13 mouse cellular contexts compared by ENCODE assay signal in the genomic region with DNA sequence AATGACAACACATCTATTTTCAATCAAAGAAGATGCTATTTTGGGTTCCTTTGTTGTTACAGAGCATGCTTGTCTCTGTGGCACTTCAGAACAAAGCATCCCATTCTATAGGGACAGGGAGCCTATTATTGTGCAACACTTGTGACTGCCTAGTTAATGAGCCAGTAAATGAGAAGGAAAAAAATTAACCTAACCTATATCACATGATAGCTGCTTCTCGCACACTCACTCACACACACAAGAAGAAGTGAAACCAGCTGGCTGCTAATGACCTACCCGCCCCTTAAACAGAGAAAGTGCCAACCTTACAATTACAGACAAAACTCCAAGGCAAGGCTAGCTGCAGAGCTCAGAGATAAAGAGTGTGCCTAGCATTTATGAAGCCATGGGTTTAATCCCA. TPM values are rescaled to one million over a fixed set of nuclear protein-coding genes. Genes with fewer than 3 reads are reported as not detected.
A peak's percentile ranks its signal among the peaks of the same experiment; 100 is the strongest.
DNase-seq lines count a peak whose midpoint lies in the region; ATAC-seq and TF ChIP-seq lines count a peak whose summit lies in the region.
"Had no signal": no experiment of that assay in that cellular context is flagged by ENCODE, and none has a peak within 500 bp of the region (broad histone marks: within the 10 kb centered on the region; RNA-seq: fewer than 3 reads in every experiment).

No protein-coding gene starts in this region.

- H3K4me1 ChIP-seq in forebrain, embryonic 12.5 days = peaks cover 38% of the 10 kb centered on the region
- peaks cover 10% of the 10 kb centered on the region for H3K4me1 ChIP-seq in forebrain, postnatal 0 days (ENCODE audit: insufficient read depth)
- H3K4me1 ChIP-seq in liver, embryonic 15.5 days (replicated peaks) = peaks cover 49% of the 10 kb centered on the region
- peaks cover 33% of the 10 kb centered on the region for H3K4me1 ChIP-seq in embryonic facial prominence, embryonic 15.5 days
- peaks cover 52% of the 10 kb centered on the region for H3K4me1 ChIP-seq in neural tube, embryonic 15.5 days

- no peaks in the 10 kb centered on the region for H3K27me3 ChIP-seq in forebrain, embryonic 12.5 days
- no peaks in the 10 kb centered on the region for H3K27me3 ChIP-seq in forebrain, postnatal 0 days (ENCODE audit: insufficient read depth, low read length)
- H3K27me3 ChIP-seq in liver, embryonic 15.5 days = no peaks in the 10 kb centered on the region
- H3K27me3 ChIP-seq in embryonic facial prominence, embryonic 15.5 days = no peaks in the 10 kb centered on the region
- no peaks in the 10 kb centered on the region for H3K27me3 ChIP-seq in neural tube, embryonic 15.5 days (replicated peaks)

- 30% methylated on average over 2 of the region's 2 CpGs for WGBS in forebrain, embryonic 12.5 days
- WGBS in forebrain, postnatal 0 days = 27% methylated on average over 2 of the region's 2 CpGs
- 73% methylated on average over 2 of the region's 2 CpGs for WGBS in liver, embryonic 15.5 days (ENCODE audit: insufficient replicate concordance)
- WGBS in embryonic facial prominence, embryonic 15.5 days = 65% methylated on average over 2 of the region's 2 CpGs
- 19% methylated on average over 2 of the region's 2 CpGs for WGBS in neural tube, embryonic 15.5 days

- no peak for TF ChIP-seq CTCF in forebrain, postnatal 0 days (IDR thresholded peaks at IDR 0.05; ENCODE audit: low read depth)

- H3K36me3 ChIP-seq in forebrain, embryonic 12.5 days (replicated peaks) = 0 out of 2 replicates have a peak, but pooled peaks cover 8% of the 10 kb centered on the region
- H3K36me3 ChIP-seq in forebrain, postnatal 0 days (ENCODE audit: insufficient read depth) = no peaks in the 10 kb centered on the region
- peaks cover 32% of the 10 kb centered on the region for H3K36me3 ChIP-seq in liver, embryonic 15.5 days (replicated peaks)
- H3K36me3 ChIP-seq in embryonic facial prominence, embryonic 15.5 days = 0 out of 2 replicates have a peak, but pooled peaks cover 5% of the 10 kb centered on the region
- H3K36me3 ChIP-seq in neural tube, embryonic 15.5 days = no peaks in the 10 kb centered on the region; the same call in 1 of the 2 replicates

- H3K9ac ChIP-seq in forebrain, embryonic 12.5 days = no peak overlapping the region
- no peak overlapping the region for H3K9ac ChIP-seq in forebrain, postnatal 0 days
- no peak overlapping the region for H3K9ac ChIP-seq in liver, embryonic 15.5 days
- no peak overlapping the region for H3K9ac ChIP-seq in embryonic facial prominence, embryonic 15.5 days
- H3K9ac ChIP-seq in neural tube, embryonic 15.5 days (replicated peaks) = 0 out of 2 replicates have a peak overlapping the region, but pooled peaks have one; percentile 14

- no peak overlapping the region for H3K4me3 ChIP-seq in forebrain, embryonic 12.5 days (replicated peaks)
- no peak overlapping the region for H3K4me3 ChIP-seq in forebrain, postnatal 0 days (ENCODE audit: low read depth, low read length)
- H3K4me3 ChIP-seq in liver, embryonic 15.5 days (replicated peaks) = no peak overlapping the region
- H3K4me3 ChIP-seq in embryonic facial prominence, embryonic 15.5 days (replicated peaks) = no peak overlapping the region
- H3K4me3 ChIP-seq in neural tube, embryonic 15.5 days (replicated peaks) = no peak overlapping the region
- H3K4me3 ChIP-seq: limb, embryonic 10.5 days had no signal

- ATAC-seq in forebrain, embryonic 12.5 days (ENCODE audit: low FRiP score) = no peak
- no peak for ATAC-seq in forebrain, postnatal 0 days
- ATAC-seq in liver, embryonic 15.5 days (ENCODE audit: insufficient read depth) = no peak
- ATAC-seq in embryonic facial prominence, embryonic 15.5 days (ENCODE audit: insufficient number of reproducible peaks, low FRiP score, low TSS enrichment, low read depth) = no peak
- ATAC-seq in neural tube, embryonic 15.5 days (ENCODE audit: low FRiP score) = no peak

- no peak for DNase-seq in forebrain, postnatal 0 days
- DNase-seq in liver = no peak
- no peak for DNase-seq in gastrocnemius, adult 18-20 months (ENCODE audit: low spot score)
- no peak for DNase-seq in left cerebral cortex, postnatal 4 days
- DNase-seq: cerebellum, adult 11 months; heart, postnatal 4 days; right cerebral cortex, adult 18-20 months; thymus, postnatal 14 days had no signal

- intact Hi-C loops in left cerebral cortex, postnatal 4 days (cut with DNase I) = no loop called here

- peak overlapping the region; percentile 16; the same call in 1 of the 2 replicates for H3K4me2 ChIP-seq in forebrain, embryonic 12.5 days
- no peak overlapping the region for H3K4me2 ChIP-seq in forebrain, postnatal 0 days (ENCODE audit: low read depth)
- no peak overlapping the region for H3K4me2 ChIP-seq in liver, embryonic 15.5 days
- no peak overlapping the region for H3K4me2 ChIP-seq in embryonic facial prominence, embryonic 15.5 days (replicated peaks)
- H3K4me2 ChIP-seq in neural tube, embryonic 15.5 days = 0 out of 2 replicates have a peak overlapping the region, but pooled peaks have one; percentile 7

- H3K27ac ChIP-seq in forebrain, embryonic 12.5 days = peak overlapping the region; percentile 73
- no peak overlapping the region for H3K27ac ChIP-seq in forebrain, postnatal 0 days (ENCODE audit: low read depth, low read length)
- H3K27ac ChIP-seq in liver, embryonic 15.5 days (replicated peaks) = 0 out of 2 replicates have a peak overlapping the region, but pooled peaks have one; percentile 1
- peak overlapping the region; percentile 58 for H3K27ac ChIP-seq in embryonic facial prominence, embryonic 15.5 days (replicated peaks)
- peak overlapping the region; percentile 35; the same call in 1 of the 2 replicates for H3K27ac ChIP-seq in neural tube, embryonic 15.5 days (replicated peaks)
- H3K27ac ChIP-seq: limb, embryonic 10.5 days had no signal

- no peaks in the 10 kb centered on the region for H3K9me3 ChIP-seq in forebrain, embryonic 12.5 days
- H3K9me3 ChIP-seq in forebrain, postnatal 0 days (ENCODE audit: low read length) = no peaks in the 10 kb centered on the region
- no peaks in the 10 kb centered on the region for H3K9me3 ChIP-seq in liver, embryonic 15.5 days (replicated peaks)
- no peaks in the 10 kb centered on the region for H3K9me3 ChIP-seq in embryonic facial prominence, embryonic 15.5 days (replicated peaks)
- no peaks in the 10 kb centered on the region for H3K9me3 ChIP-seq in neural tube, embryonic 15.5 days (replicated peaks)
- H3K9me3 ChIP-seq: limb, embryonic 10.5 days had no signal

RNA-seq across cellular contexts. Expression of a gene that starts 4.1 kb away (rescaled TPM):
- polyA plus RNA-seq in forebrain, embryonic 12.5 days (2016; fragmentation: Nextera tagmentation; extraction: Ambion mirVana) = 18.6 and 19.3 TPM in 2 replicates
- 53.3 and 59.0 TPM in 2 replicates for total RNA-seq in forebrain, postnatal 0 days (2014; rRNA removed)
- polyA plus RNA-seq in forebrain, postnatal 0 days (2015; fragmentation: Nextera tagmentation; extraction: Ambion mirVana) = 21.0 and 23.2 TPM in 2 replicates
- 13.4 and 13.6 TPM in 2 replicates for polyA plus RNA-seq in liver, embryonic 15.5 days (2015; fragmentation: Nextera tagmentation; extraction: Ambion mirVana)
- 25.3 and 26.7 TPM in 2 replicates for polyA plus RNA-seq in embryonic facial prominence, embryonic 15.5 days (2015; fragmentation: Nextera tagmentation; extraction: Ambion mirVana)
- 23.5 and 26.0 TPM in 2 replicates for polyA plus RNA-seq in neural tube, embryonic 15.5 days (2015; fragmentation: Nextera tagmentation; extraction: Ambion mirVana)
- 10 to 100 TPM; 27.1 to 30.4 TPM for total RNA-seq in gastrocnemius, adult 18-20 months (2021)
- 10 to 100 TPM; 48.9 to 49.2 TPM for total RNA-seq in left cerebral cortex, postnatal 4 days (2021)

RNA-seq across cellular contexts. Expression of a gene that starts 4.2 kb away (rescaled TPM):
- 103 and 108 TPM in 2 replicates for polyA plus RNA-seq in forebrain, embryonic 12.5 days (2016; fragmentation: Nextera tagmentation; extraction: Ambion mirVana)
- total RNA-seq in forebrain, postnatal 0 days (2014; rRNA removed) = 35.6 and 43.1 TPM in 2 replicates
- polyA plus RNA-seq in forebrain, postnatal 0 days (2015; fragmentation: Nextera tagmentation; extraction: Ambion mirVana) = 64.8 and 66.6 TPM in 2 replicates
- polyA plus RNA-seq in liver, embryonic 15.5 days (2015; fragmentation: Nextera tagmentation; extraction: Ambion mirVana) = 38.3 and 38.9 TPM in 2 replicates
- 69.7 and 73.4 TPM in 2 replicates for polyA plus RNA-seq in embryonic facial prominence, embryonic 15.5 days (2015; fragmentation: Nextera tagmentation; extraction: Ambion mirVana)
- 68.4 and 73.7 TPM in 2 replicates for polyA plus RNA-seq in neural tube, embryonic 15.5 days (2015; fragmentation: Nextera tagmentation; extraction: Ambion mirVana)
- 10 to 100 TPM; 24.7 to 26.2 TPM for total RNA-seq in gastrocnemius, adult 18-20 months (2021)
- 10 to 100 TPM; 42.9 TPM for total RNA-seq in left cerebral cortex, postnatal 4 days (2021)

RNA-seq across cellular contexts. Expression of a gene that starts 20.3 kb away (rescaled TPM):
- polyA plus RNA-seq in forebrain, embryonic 12.5 days (2016; fragmentation: Nextera tagmentation; extraction: Ambion mirVana) = 59.0 and 62.1 TPM in 2 replicates
- total RNA-seq in forebrain, postnatal 0 days (2014; rRNA removed) = 9.5 and 13.8 TPM in 2 replicates
- 19.2 and 25.7 TPM in 2 replicates for polyA plus RNA-seq in forebrain, postnatal 0 days (2015; fragmentation: Nextera tagmentation; extraction: Ambion mirVana)
- polyA plus RNA-seq in liver, embryonic 15.5 days (2015; fragmentation: Nextera tagmentation; extraction: Ambion mirVana) = 15.2 and 15.4 TPM in 2 replicates
- 32.0 and 33.6 TPM in 2 replicates for polyA plus RNA-seq in embryonic facial prominence, embryonic 15.5 days (2015; fragmentation: Nextera tagmentation; extraction: Ambion mirVana)
- 17.7 and 22.4 TPM in 2 replicates for polyA plus RNA-seq in neural tube, embryonic 15.5 days (2015; fragmentation: Nextera tagmentation; extraction: Ambion mirVana)
- total RNA-seq in gastrocnemius, adult 18-20 months (2021) = 1 to 10 TPM; 1.7 to 2.0 TPM
- 1 to 10 TPM; 7.7 to 9.1 TPM for total RNA-seq in left cerebral cortex, postnatal 4 days (2021)

RNA-seq across cellular contexts. Expression of a gene that starts 28.5 kb away (rescaled TPM):
- 47.6 and 52.6 TPM in 2 replicates for polyA plus RNA-seq in forebrain, embryonic 12.5 days (2016; fragmentation: Nextera tagmentation; extraction: Ambion mirVana)
- 68.0 and 76.5 TPM in 2 replicates for total RNA-seq in forebrain, postnatal 0 days (2014; rRNA removed)
- 78.0 and 82.4 TPM in 2 replicates for polyA plus RNA-seq in forebrain, postnatal 0 days (2015; fragmentation: Nextera tagmentation; extraction: Ambion mirVana)
- 24.2 and 26.7 TPM in 2 replicates for polyA plus RNA-seq in liver, embryonic 15.5 days (2015; fragmentation: Nextera tagmentation; extraction: Ambion mirVana)
- polyA plus RNA-seq in embryonic facial prominence, embryonic 15.5 days (2015; fragmentation: Nextera tagmentation; extraction: Ambion mirVana) = 50.3 and 52.0 TPM in 2 replicates
- 94.2 and 96.6 TPM in 2 replicates for polyA plus RNA-seq in neural tube, embryonic 15.5 days (2015; fragmentation: Nextera tagmentation; extraction: Ambion mirVana)
- 10 to 100 TPM; 12.3 to 14.4 TPM for total RNA-seq in gastrocnemius, adult 18-20 months (2021)
- 10 to 100 TPM; 39.0 to 47.3 TPM for total RNA-seq in left cerebral cortex, postnatal 4 days (2021)

RNA-seq across cellular contexts. Expression of a gene that starts 33.2 kb away (rescaled TPM):
- 50.7 and 50.9 TPM in 2 replicates for polyA plus RNA-seq in forebrain, embryonic 12.5 days (2016; fragmentation: Nextera tagmentation; extraction: Ambion mirVana)
- total RNA-seq in forebrain, postnatal 0 days (2014; rRNA removed) = 39.3 and 40.7 TPM in 2 replicates
- polyA plus RNA-seq in forebrain, postnatal 0 days (2015; fragmentation: Nextera tagmentation; extraction: Ambion mirVana) = 39.8 and 40.2 TPM in 2 replicates
- 18.9 and 22.9 TPM in 2 replicates for polyA plus RNA-seq in liver, embryonic 15.5 days (2015; fragmentation: Nextera tagmentation; extraction: Ambion mirVana)
- 43.2 and 44.9 TPM in 2 replicates for polyA plus RNA-seq in embryonic facial prominence, embryonic 15.5 days (2015; fragmentation: Nextera tagmentation; extraction: Ambion mirVana)
- polyA plus RNA-seq in neural tube, embryonic 15.5 days (2015; fragmentation: Nextera tagmentation; extraction: Ambion mirVana) = 37.5 and 39.6 TPM in 2 replicates
- 1 to 10 TPM; 7.3 to 7.7 TPM for total RNA-seq in gastrocnemius, adult 18-20 months (2021)
- 10 to 100 TPM; 28.3 to 32.0 TPM for total RNA-seq in left cerebral cortex, postnatal 4 days (2021)

Comparison
In these comparisons a context has a peak if more than half of its experiments do, and no peak if none do; other contexts are left out.
1. H3K4me2 ChIP-seq: peak in forebrain, embryonic 12.5 days (single experiment) and neural tube, embryonic 15.5 days (single experiment); none in forebrain, postnatal 0 days (single experiment), liver, embryonic 15.5 days (single experiment) and embryonic facial prominence, embryonic 15.5 days (single experiment).